Mouse (Mus musculus) left cerebral cortex, postnatal 14 days (tissue): ENCODE results near the gene Ap5z1. TPM values are rescaled to one million over a fixed set of nuclear protein-coding genes. Genes with fewer than 3 reads are reported as not detected.
A peak's percentile ranks its signal among the peaks of the same experiment; 100 is the strongest.

Source experiments
- DNase-seq, 2 experiments: peaks; one replicate each; pipeline ENCODE4 v3.0.0; 2021 to 2022; ENCODE audit warnings: low spot score in 2 of 2, mixed read lengths in 1 of 2
- intact Hi-C: fragments of 180-260 bp; cut with DNase I; formaldehyde crosslinking; loops from one replicate; pipeline ENCODE4 v1.15.1; 2025
- total RNA-seq, 2 experiments: library from RNA; stranded (reverse); gene quantifications; 2 replicates each; pipeline ENCODE4 v1.2.3; 2021

The Ap5z1 gene
- total RNA-seq, 2 experiments from 2014 or later = 18.6 to 21.0 TPM

- intact Hi-C loops = no loop called here
- DNase-seq = no peak
These were observed 1.7 kb upstream of the Ap5z1 start for GRCm38 (mm10) chr5:142461942-142462640.

- no peak for DNase-seq
- intact Hi-C loops = no loop called here
These were observed 1.1 kb upstream of the Ap5z1 start for GRCm38 (mm10) chr5:142462641-142462948.

DNA sequence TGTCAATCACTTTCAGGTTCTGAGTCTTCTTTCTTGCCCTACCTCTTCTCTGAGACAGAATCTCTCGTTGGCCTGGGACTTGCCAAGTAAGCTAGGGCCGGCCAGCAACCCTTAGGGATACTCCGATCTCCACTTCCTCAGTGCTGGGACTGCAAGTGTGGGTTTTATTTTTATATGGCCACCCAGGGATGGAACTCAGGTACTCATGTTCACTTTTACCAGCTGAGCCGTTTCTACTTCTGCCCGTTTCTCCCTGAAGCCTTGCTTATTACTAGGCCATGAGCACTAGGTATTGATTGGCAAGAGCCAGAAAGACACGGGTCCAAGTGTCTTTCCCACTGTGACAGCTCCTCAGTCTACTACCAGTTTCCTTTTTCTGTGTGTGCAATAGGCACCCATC, 733 bp upstream of the Ap5z1 start:
- intact Hi-C loops = no loop called here
- DNase-seq = no peak

GRCm38 (mm10) chr5:142468375-142468774, 4.6 kb downstream of the Ap5z1 start:
- no peak for DNase-seq
- intact Hi-C loops = no loop called here

DNA sequence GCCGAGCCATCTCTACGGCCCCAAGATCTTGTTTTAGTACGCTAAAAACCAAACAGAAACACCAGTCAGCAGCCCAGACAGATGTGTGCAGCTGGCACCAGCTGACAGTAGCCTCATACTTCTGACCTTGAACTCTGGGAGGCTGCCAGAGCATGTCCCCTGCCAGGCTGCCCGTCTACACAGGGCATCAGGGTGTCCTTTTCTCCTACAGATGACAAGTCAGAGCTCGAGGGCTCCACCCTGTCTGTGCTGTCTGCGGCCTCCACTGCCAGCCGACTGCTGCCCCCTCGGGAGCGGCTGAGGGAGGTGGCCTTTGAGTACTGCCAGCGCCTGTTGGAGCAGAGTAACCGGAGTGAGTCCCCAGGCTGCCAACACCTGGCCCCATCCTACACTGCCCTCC, 6.1 kb downstream of the Ap5z1 start:
- no peak for DNase-seq
- intact Hi-C loops = no loop called here

DNA sequence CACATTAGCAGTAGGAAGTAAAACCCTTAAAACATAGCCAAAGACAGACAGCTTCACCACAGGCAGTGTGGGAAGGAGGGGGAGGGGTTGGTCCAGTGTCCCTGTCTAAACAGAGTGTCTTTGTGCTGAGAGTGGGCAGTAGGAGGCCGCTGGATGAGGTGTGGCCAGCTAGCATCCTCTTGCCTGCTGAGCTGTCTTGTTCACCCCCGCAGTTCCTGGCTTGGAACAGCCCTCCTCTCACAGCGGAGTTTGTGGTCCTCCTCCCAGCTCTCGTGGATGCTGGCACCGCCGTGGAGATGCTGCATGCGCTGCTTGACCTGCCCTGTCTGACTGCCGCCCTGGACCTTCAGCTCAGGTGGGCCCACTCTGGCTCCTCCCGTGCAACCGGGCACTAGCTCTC, 10.0 kb downstream of the Ap5z1 start:
- DNase-seq = peak; percentile 63 to 88
- intact Hi-C loops = no loop called here

DNA sequence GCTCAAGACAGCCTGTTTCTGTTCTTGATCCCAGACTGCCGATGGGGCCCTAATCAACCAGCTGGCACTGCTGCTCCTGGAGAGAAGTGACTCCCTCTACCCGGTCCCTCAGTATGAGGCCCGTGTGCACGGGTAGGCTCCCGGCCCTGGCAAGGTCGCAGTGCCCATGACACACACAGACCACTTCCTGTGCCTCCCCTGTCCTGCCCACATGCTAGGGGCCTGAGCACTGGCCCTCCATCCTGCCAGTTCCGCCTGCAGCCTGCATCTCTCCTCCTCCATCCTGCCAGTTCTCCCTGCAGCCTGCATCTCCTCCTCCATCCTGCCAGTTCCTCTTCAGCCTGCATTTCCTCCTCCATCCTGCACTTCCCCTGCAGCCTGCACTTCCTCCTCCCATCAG, 11.9 kb downstream of the Ap5z1 start:
- intact Hi-C loops = no loop called here
- DNase-seq = no peak

- intact Hi-C loops = no loop called here
- no peak for DNase-seq
These were observed 13.6 kb downstream of the Ap5z1 start for GRCm38 (mm10) chr5:142477346-142477745.

DNA sequence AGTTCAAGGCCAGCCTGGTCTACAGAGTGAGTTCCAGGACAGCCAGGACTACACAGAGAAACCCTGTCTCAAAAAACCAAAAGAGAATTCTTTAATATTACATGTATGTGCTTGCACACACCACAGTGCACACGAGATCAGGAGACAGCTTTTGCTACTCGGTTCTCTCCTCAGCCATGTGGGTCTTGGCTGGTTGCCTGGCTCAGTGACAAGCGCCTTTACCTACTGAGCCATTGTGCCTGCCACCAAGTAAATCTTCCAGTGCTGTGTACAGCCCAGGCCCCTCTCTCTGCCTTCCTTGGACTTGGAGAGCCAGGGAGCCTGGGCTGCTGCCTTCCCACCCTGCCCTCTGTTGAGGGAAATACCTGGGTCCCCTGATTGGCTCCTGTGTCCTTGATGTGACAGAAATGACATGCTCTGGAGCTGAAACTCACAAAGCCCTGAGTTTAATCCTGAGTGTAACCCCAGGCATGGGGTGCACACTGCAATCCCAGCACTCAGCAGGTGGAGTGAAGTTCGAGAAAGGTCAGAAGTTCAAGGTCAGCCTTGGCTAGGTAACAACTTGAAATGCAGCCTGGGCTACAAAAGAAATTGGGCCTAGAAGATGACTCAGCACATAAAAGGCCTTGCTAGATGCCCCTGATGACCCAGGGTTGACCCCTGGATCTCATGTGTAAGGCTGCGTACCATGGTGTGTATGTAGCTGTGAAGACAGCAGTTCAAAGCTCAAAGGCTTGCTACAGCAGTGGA, 14.3 kb downstream of the Ap5z1 start:
- no peak for DNase-seq
- intact Hi-C loops = loop anchor here (2.0 kb wide), 1 partner anchor 73 kb away; the partner anchor contains the start of gene Radil

GRCm38 (mm10) chr5:142478829-142479435, 15.2 kb downstream of the Ap5z1 start:
- intact Hi-C loops = loop anchor here (2.0 kb wide), 1 partner anchor 72 kb away; the partner anchor contains the start of gene Radil

DNA sequence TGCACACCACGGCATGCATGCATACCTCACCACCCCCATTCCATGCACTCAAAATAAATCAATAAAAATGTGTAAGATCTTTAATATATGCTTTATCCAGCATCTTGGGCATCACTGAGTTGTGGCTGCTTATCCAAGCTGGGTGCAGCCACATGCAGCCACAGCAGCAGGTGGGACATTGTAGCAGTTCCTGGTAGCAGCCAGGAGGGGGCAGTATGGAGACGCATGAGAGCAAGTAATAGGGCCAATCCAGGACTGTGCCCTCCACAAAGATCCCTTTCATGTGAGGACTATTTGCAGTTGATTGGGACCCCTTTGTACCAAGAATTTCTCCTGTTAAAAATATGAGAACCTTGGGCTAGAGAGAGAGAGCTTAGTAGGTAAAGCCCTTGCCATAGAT, 18.8 kb downstream of the Ap5z1 start:
- no peak for DNase-seq
- intact Hi-C loops = loop anchor here (10.0 kb wide), 1 partner anchor 242 kb away; no protein-coding TSS in a partner anchor

More at GRCm38 (mm10) chr5:142478829-142479435, 15.2 kb downstream of the Ap5z1 start:
- peak; percentile 90 to 92 for DNase-seq

GRCm38 (mm10) chr5:142483581-142483980, 19.8 kb downstream of the Ap5z1 start:
- no peak for DNase-seq
- intact Hi-C loops = loop anchor here (10.0 kb wide), 1 partner anchor 241 kb away; no protein-coding TSS in a partner anchor

DNA sequence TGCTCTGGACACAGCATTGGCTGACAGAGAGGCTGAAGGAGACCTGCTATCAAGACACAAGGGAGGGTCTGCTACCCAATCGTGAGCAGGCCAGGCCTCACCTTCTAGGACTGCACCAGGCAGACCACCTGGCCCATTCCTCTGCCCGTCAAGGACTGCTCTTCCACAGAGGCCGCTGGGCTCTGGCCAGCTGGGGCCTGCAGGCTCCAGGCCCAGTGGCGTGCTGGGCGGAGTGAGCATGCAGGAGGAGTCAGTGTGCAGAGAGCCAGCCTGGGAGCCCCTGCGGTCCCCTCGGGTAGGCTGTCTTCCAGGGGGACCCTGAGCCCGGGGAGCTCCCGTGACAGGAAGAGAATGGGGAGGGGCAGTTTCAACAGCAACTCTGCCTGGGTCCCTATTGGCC, 22.9 kb downstream of the Ap5z1 start:
- intact Hi-C loops = loop anchor here (10.0 kb wide), 1 partner anchor 238 kb away; no protein-coding TSS in a partner anchor
- no peak for DNase-seq

GRCm38 (mm10) chr5:142489955-142490707, 26.4 kb downstream of the Ap5z1 start:
- intact Hi-C loops = loop anchor here (10.0 kb wide), 1 partner anchor 235 kb away; no protein-coding TSS in a partner anchor

GRCm38 (mm10) chr5:142493307-142493706, 29.6 kb downstream of the Ap5z1 start:
- no peak for DNase-seq
- intact Hi-C loops = no loop called here

More at GRCm38 (mm10) chr5:142489955-142490707, 26.4 kb downstream of the Ap5z1 start:
- DNase-seq = no peak

- no peak for DNase-seq
- intact Hi-C loops = no loop called here
These were observed 31.8 kb downstream of the Ap5z1 start for GRCm38 (mm10) chr5:142495321-142496096.

GRCm38 (mm10) chr5:142498964-142499363, 35.2 kb downstream of the Ap5z1 start:
- peak; percentile 51 to 59 for DNase-seq
- intact Hi-C loops = no loop called here

GRCm38 (mm10) chr5:142500918-142501317, 37.2 kb downstream of the Ap5z1 start:
- intact Hi-C loops = loop anchor here (2.0 to 10.0 kb wide), 3 partner anchors 50 to 214 kb away; partner anchors contain the start of gene Radil

DNA sequence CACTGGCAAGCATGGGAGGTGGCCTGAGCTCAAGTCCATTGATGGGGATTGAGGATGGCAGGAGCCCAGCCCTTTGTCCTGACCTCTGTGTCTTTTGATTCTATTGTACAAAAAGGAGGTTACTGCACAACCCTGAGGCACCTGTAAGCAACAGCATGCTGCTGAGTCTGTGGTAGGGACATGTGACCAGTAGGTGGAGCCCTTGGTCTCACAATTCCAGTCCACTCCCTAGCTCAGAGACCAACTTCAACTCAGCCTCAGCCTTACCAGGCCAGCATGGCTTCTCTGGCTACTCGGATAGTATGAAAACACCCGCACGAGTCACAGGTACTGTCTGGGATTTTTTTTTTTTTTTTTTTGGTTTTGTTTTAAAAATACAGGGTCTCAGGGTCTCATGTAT, 38.7 kb downstream of the Ap5z1 start:
- intact Hi-C loops = loop anchor here (5.0 to 10.0 kb wide), 2 partner anchors 120 to 212 kb away; no protein-coding TSS in a partner anchor
- peak; percentile 89 to 95 for DNase-seq

More at GRCm38 (mm10) chr5:142500918-142501317, 37.2 kb downstream of the Ap5z1 start:
- no peak for DNase-seq
